Mouse (Mus musculus): ENCODE results near the gene Myh2.

The Myh2 gene

DNA sequence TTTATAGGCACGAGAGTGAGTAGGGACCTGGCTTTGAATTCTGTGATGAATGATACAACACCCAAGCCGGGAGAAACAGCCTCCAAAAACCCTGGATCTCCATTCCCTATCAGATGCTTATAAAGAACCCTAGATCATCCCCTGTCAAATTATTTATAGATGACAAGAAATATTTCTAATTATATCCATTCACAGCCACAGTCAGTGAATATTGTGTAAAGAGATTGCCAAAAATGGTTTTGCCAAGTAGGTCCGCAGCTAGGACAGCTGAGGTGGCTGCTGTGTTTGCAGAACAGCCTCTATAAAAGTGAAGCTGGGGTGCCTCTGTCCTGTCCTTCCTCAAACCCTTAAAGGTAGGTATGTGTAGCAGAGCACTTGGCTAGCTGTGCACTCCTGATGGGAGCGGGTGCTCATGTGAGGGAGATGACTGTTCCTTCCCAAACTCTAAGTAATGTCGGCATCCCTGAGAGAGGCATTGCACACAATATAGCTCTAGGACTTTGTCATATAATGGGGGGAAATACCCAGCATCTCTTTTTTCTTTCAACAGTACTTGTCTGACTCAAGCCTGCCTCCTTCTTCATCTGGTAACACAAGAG is 66.8 kb downstream of the Myh2 start, which contains the start of gene Myh4:
Gene Myh4, plus strand, starts transcription at position 549 of the 599 bp plus-strand sequence.
- no peak for DNase-seq (ENCODE audit: low read depth)

- DNase-seq (ENCODE audit: low read depth): no peak
Observed at GRCm38 (mm10) chr11:67241051-67241450, 70.2 kb downstream of the Myh2 start.

All from 416B (cell line).